Mouse (Mus musculus) lung, adult 2 months (tissue): ENCODE data around the gene Snx11.

ENCODE experiments used
- CTCF ChIP-seq: fragments of 200-500 bp; IDR thresholded peaks from 2 replicates; pipeline ENCODE4 v1.5.1; 2011; ENCODE audit warnings: mild to moderate bottlenecking, low read length, control low read depth; ENCODE audit not compliant: insufficient read depth
- POLR2A ChIP-seq: fragments of 200-500 bp; IDR thresholded peaks from 2 replicates; pipeline ENCODE4 v1.6.1; 2011; ENCODE audit warnings: low read depth, mild to moderate bottlenecking, control low read depth, low read length, borderline replicate concordance; ENCODE audit errors: extremely low read depth

- TF ChIP-seq CTCF = no peak
- no peak for TF ChIP-seq POLR2A
Measured at GRCm38 (mm10) chr11:96758402-96758801, 19.0 kb downstream of the Snx11 start.
